Mouse (Mus musculus): ENCODE measurements around the gene Myom1.

The Myom1 gene

GRCm38 (mm10) chr17:71017457-71017998, 15.1 kb downstream of the Myom1 start:
- DNase-seq, result no peak

DNA sequence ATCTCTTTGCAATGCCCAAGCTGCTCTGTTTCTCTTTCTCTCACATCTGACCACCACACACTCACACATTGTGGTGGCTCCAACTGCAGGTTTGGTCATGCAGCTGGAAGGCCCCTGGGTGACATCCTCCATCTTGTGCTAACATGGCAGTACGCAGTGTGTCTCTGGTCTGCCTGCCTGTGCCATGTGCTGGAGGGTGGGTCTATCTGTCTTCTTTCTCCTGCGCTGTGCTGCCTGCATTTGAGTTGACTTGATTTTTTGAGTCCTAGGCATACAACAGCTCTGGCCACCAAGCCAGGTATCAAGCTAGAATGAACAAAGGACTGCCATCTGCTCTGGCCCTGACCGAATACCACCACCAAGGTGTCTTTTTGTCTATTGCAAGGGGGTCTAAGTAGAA, 15.7 kb downstream of the Myom1 start:
- no peak for DNase-seq

- DNase-seq, result no peak
Measured at GRCm38 (mm10) chr17:71018616-71019308, 16.3 kb downstream of the Myom1 start.

- no peak for DNase-seq
Measured at GRCm38 (mm10) chr17:71019309-71019655, 16.8 kb downstream of the Myom1 start.

DNA sequence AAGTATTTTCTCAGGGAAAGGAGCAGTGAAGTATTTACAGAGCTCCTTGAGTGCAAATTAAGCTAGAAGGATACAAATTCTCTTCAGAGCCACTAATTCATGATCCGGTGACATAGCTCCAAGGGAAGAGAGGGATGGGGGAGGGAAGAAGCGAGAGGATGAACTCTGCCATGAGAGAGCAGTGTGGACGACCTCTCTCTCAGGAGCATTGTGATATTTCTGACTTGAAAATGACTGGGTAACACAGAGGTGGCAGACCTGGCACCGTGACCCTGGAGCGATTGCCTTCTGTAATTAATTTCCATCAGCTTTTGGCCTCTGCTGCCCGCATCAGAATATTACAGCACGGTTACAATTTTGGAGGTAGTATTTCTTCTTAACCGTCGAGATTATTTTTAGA, 17.4 kb downstream of the Myom1 start:
- DNase-seq, result no peak

GRCm38 (mm10) chr17:71022841-71023240, 20.4 kb downstream of the Myom1 start:
- no peak for DNase-seq

DNA sequence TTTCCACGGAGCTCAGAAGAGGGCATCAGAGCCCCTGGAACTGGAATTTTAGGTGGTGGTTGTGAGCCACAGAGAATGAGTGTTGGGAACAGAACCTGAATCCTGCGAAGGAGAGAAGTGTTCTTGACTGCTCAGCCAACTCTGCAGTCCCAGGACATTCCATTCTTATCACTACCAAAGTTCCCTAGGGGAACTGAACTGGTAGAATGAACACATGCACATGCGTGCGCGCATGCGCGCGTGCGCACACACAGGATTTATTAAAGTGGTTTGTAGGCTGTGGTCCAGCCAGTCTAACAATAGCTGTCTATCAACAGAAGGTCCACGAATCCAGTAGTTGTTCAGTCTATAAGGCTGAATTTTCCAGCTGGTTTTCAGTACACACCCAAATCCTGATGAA, 21.6 kb downstream of the Myom1 start:
- no peak for DNase-seq

DNA sequence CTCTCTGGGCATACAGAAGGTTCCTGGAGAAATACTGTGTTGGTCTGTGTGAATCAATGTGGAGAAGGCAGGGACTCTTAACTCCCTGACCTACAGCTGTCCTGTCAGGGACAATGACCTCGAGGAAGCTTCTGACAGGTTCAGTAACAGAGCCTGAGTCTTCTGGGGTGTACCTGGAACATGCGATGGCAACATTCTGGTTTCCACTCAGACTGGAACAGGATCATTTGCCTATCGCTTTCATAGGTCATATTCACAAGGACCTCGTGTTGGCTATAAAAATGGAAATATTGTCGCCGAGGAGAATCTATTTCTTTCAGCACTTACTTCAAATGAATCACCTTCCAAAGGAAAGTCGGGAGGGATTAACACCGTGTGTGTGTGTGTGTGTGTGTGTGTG, 23.5 kb downstream of the Myom1 start:
- DNase-seq, result no peak

DNA sequence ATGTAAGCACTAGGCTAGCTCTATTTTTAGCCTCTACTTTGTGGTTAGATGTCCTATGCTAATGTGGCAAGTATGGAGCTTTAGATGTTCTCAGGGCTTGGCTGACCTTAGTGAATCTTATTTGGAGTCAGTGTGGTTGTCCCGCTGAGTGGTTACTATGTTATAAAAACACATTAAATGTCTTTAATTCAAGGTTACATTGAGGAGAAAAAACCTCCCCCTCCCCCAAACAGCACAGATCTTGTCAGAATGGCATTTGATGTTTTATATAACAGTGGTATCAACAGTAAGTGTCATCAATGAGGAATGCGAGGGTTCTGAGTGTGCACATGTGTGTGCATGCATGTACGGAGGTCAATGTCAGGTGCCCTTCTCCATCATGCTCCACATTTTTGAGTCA, 24.8 kb downstream of the Myom1 start:
- no peak for DNase-seq

GRCm38 (mm10) chr17:71032719-71033118, 30.3 kb downstream of the Myom1 start:
- no peak for DNase-seq

DNA sequence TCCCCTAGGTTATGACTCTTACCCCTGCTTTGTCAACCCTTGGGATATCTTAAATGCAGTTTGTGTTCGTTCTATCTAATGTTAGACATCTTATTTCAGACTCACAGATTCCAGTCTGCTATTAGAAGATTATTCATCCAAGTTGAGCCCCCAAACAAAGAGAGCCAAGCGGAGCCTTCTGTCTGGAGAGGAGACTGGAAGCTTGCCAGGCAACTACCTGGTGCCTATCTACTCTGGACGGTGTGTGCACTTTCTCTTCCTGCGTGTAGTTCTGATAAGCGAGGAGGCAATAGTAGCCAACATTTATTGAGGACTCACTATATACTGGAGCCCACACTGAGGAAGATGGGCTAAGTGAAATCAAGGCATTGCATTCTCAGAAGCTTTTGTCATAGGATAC, 32.0 kb downstream of the Myom1 start:
- no peak for DNase-seq

GRCm38 (mm10) chr17:71037188-71037587, 34.8 kb downstream of the Myom1 start:
- DNase-seq, result no peak

GRCm38 (mm10) chr17:71038812-71039211, 36.4 kb downstream of the Myom1 start:
- no peak for DNase-seq

DNA sequence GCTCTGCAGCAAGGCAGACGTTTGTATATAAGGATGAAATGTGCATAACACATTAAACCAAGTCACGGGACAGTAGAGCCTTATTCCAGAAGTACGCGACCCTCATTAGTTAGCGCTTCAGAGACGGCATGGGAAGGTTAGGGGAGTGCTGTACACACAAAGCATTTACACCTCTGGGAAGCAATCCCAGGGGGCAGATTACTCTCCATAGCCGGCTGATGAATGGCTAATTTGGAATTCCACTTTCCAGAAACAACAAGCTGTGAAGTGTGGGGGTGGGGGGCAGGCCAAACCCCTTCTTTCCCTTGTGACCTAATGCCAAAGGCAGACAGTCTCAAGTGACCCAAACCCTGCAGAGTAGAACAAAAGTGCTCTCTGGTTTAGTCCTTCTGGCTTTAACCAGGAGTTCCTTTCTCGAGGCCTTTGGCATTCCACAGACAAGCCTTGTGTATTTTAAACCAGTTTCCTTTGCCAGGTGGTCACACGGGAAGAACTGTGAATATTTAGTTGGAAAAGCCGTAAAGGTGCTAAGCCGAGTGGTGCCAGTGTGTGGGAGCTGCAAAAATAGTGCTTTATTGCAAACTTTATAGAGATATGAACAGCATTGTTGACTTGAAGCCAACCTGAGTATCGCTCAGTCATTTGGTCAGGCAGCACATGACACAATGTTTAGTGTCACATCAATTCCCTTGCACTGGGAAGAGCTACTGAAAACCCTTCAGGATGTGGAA, 37.6 kb downstream of the Myom1 start:
- peak in 1 of 2 experiments; percentile 44 for DNase-seq

DNA sequence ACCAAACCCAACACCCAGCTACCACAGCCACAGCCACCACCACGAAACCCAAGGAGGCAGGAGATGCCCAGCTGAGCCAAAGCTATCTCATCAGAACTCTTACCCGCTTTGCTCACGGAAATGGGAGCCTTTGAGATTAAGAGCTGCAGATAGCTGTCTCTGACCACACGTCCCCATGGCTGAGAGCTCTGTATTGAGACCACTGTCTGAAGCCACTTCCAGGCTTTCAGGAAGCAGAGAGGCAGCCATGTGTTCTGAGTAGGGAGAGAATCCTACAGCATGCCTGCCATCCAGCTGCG, 38.1 kb downstream of the Myom1 start:
- no peak for DNase-seq

- no peak for DNase-seq
Measured at GRCm38 (mm10) chr17:71042645-71043044, 40.2 kb downstream of the Myom1 start.

DNA sequence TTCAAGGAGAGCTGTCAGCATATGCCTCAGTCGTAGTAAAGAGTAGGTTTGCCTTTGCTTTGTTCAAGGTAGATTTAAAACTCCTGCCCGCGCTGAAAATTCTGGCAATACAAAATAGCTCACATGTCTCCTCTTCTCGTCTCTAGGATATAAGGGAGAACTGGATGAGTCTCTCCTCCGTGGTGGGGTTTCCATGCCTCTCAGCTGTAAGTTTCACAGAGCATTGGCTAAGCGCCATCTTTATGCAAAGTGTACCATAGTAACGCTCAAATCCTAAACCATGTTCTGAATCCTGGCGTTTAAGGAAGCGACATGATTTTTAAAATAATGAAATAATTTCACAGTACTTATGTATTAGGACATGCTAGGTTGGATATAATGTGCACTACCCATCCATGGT, 43.2 kb downstream of the Myom1 start:
- no peak for DNase-seq

- DNase-seq, result no peak
Measured at GRCm38 (mm10) chr17:71046856-71047255, 44.4 kb downstream of the Myom1 start.

- DNase-seq, result no peak
Measured at GRCm38 (mm10) chr17:71049292-71049691, 46.9 kb downstream of the Myom1 start.

- no peak for DNase-seq
Measured at GRCm38 (mm10) chr17:71053134-71053708, 50.8 kb downstream of the Myom1 start.

DNA sequence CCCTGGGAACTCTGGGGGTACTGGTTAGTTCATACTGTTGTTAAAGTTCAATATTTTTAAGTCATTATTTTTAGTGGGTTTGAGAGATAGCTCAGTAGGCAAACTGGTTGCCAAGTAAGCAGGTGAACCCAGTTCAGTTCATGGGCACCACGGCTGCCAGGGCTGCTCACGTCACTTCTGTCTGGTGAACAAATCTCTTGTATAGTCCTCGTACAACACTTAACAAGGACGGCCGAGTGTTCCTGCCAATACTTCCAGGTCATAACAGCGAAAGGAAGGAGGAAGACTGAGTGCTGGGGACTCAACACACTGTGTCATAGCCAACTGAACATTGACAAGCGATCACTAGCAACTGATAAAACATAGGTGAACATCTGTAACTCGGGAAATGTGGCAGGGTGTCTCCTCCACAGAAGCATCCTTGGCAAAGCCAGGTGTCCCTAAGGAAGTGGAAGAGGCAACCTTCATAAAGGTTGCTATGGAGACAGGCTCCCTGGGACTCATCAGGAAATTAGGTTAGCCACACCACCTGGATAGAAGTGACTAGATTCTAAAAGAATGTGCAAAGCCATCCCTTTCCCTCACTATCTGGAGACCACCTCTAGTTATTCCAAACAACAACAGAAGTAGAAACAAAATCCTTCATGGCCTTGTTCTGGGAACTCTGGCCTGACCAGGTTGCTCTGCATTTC, 52.9 kb downstream of the Myom1 start:
- DNase-seq, result no peak

GRCm38 (mm10) chr17:71056405-71056804, 54.0 kb downstream of the Myom1 start:
- no peak for DNase-seq

DNA sequence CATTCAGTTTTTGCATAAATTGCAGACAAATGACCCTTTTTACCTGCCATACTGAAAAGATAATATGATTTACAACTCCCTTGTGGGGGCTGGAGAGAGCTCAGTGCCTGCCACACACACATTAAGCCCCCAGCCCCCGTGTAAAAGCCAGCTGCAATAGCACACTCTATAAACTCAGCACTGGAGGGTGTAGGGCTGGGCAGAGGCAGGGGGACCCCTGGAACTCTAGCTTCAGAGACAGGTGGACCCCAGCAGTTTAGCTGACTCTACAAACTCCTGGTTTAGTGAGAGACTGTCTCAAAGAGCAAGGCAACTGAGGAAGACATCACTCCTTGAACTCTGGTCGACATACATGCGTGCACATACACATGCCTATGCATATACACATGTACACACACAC, 55.3 kb downstream of the Myom1 start:
- no peak for DNase-seq

DNA sequence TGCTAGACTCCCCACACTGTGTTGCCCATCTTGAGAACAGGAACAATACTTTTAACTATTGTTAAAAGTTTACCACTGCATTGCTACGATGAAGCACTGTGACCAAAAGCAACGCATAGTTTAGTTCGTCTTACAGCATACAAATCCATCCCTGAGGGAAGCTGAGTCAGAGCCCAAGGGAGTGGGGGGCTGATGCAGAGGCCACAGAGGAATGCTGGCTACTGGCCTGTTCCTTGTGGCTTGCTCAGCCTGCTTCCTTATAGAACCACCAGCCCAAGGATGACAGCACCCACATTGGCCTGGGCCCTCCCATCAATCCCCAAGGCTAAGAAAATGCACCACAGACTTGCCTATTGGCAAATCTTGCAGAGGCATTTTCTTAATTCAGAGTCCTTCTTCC, 56.8 kb downstream of the Myom1 start:
- DNase-seq, result no peak

All from kidney, postnatal 25 days (tissue).